Mouse (Mus musculus) cerebellum, postnatal 4 days (tissue): ENCODE results near the gene A630095E13Rik.
"Not testable (repeated sequence)": the region's sequence is repeated elsewhere in the genome, so short reads cannot be mapped to it uniquely, and the experiment has no call there.

Experiments
- DNase-seq, 2 experiments: peaks; one replicate each; pipeline ENCODE4 v3.0.0; 2022; ENCODE audit warnings: low spot score in 2 of 2, mixed read lengths in 1 of 2

A630095E13Rik gene

GRCm38 (mm10) chr9:36643276-36643675 is at the start of gene A630095E13Rik:
Gene A630095E13Rik (minus strand): TSS chr9:36643376.
- not testable (repeated sequence) for DNase-seq

GRCm38 (mm10) chr9:36692920-36693319 is 49.7 kb upstream of the A630095E13Rik start, which contains the start of gene Acrv1:
Gene Acrv1 (plus strand): TSS chr9:36693220.
- no peak for DNase-seq

- no peak for DNase-seq
These were observed 44.2 kb upstream of the A630095E13Rik start for GRCm38 (mm10) chr9:36687329-36687728.

GRCm38 (mm10) chr9:36681424-36681823 is 38.2 kb upstream of the A630095E13Rik start:
- no peak for DNase-seq
